Mouse (Mus musculus) megakaryocyte, embryonic 14.5 days (primary cell): ENCODE measurements around the gene Nebl.

Experiments
- FLI1 ChIP-seq: IDR thresholded peaks from 2 replicates; pipeline ENCODE4 v1.6.1; 2012; ENCODE audit warnings: low read length, inconsistent platforms, mixed read lengths
- GATA1 ChIP-seq: IDR thresholded peaks from 3 replicates; pipeline ENCODE4 v1.6.1; 2012; ENCODE audit warnings: mixed read lengths, low read length, inconsistent platforms, borderline replicate concordance

GRCm38 (mm10) chr2:17460434-17460833, 270.8 kb downstream of the Nebl start:
- no peak for TF ChIP-seq GATA1
- TF ChIP-seq FLI1 = no peak
